Mouse (Mus musculus) mammary gland, adult 2 months (tissue): Measurements from ENCODE around the gene Gm3543. TPM values are rescaled to one million over a fixed set of nuclear protein-coding genes. Genes with fewer than 3 reads are reported as not detected.

ENCODE experiments used
- polyA plus RNA-seq: library from polyadenylated mRNA; depleted of rRNA; stranded (reverse); fragments of >200 nt; gene quantifications from 2 replicates; pipeline ENCODE4 v1.2.3, GENCODE M21; 2012; ENCODE audit warnings: low replicate concordance; rRNA removed

The Gm3543 gene
- polyA plus RNA-seq = not detected in 2 replicates

GRCm38 (mm10) chr14:41983225-41983624 lies at the start of gene Gm3543:
Gm3543 (minus strand) TSS chr14:41983325.

GRCm38 (mm10) chr14:41967827-41968226 lies 15.3 kb downstream of the Gm3543 start, which contains the start of gene Gm6401:
Gm6401 (minus strand) TSS chr14:41967927.

GRCm38 (mm10) chr14:41943695-41944094 lies 39.4 kb downstream of the Gm3543 start, which contains the start of gene 1700024B05Rik:
1700024B05Rik (plus strand) TSS chr14:41943995.

Other genes starting within 250 kb of the Gm3543 start
- gene Gm7929, start 232.7 kb downstream of the Gm3543 start, polyA plus RNA-seq = not detected in 2 replicates
- not detected in 2 replicates for gene Gm47189, start 210.9 kb downstream of the Gm3543 start, polyA plus RNA-seq
- gene Gm7980, start 76.0 kb downstream of the Gm3543 start, polyA plus RNA-seq = not detected in 2 replicates
- gene 1700049E17Rik1, start 58.4 kb downstream of the Gm3543 start, polyA plus RNA-seq = not detected in 2 replicates
- gene 1700024B05Rik, start 39.3 kb downstream of the Gm3543 start, polyA plus RNA-seq = not detected in 2 replicates
- not detected in 2 replicates for gene Gm6401, start 15.4 kb downstream of the Gm3543 start, polyA plus RNA-seq
- not detected in 2 replicates for gene Gm7951, start 134.0 kb upstream of the Gm3543 start, polyA plus RNA-seq
- not detected in 2 replicates for gene Gm17027, start 179.3 kb upstream of the Gm3543 start, polyA plus RNA-seq
- gene Gm3573, start 207.5 kb upstream of the Gm3543 start, polyA plus RNA-seq = not detected in 2 replicates